Mouse (Mus musculus): ENCODE data around the gene Cactin. TPM values are rescaled to one million over a fixed set of nuclear protein-coding genes. Genes with fewer than 3 reads are reported as not detected.
A peak's percentile ranks its signal among the peaks of the same experiment; 100 is the strongest.

The Cactin gene
- 14.7 and 15.0 TPM in 2 replicates for polyA plus RNA-seq (2015; fragmentation: Nextera tagmentation; extraction: Ambion mirVana)

- TF ChIP-seq CTCF (IDR thresholded peaks at IDR 0.05; ENCODE audit: low read depth) = peak; percentile 52
- peak within 1 kb of the TSS; percentile 89 for H3K9ac ChIP-seq (ENCODE audit: low read depth, low read length)
- peaks cover 7% of the 10 kb centered on the region; the same call in 1 of the 2 replicates for H3K4me1 ChIP-seq (replicated peaks; ENCODE audit: control insufficient read depth, insufficient read depth, low read length)
- peak within 1 kb of the TSS; percentile 85 for H3K27ac ChIP-seq (ENCODE audit: low read depth, low read length)
- H3K36me3 ChIP-seq (ENCODE audit: control insufficient read depth, insufficient read depth) = peaks cover 46% of the 10 kb centered on the region
- H3K4me3 ChIP-seq (ENCODE audit: low read depth, low read length) = peak within 1 kb of the TSS; percentile 87
- H3K9me3 ChIP-seq (ENCODE audit: control insufficient read depth) = no peaks in the 10 kb centered on the region
- peak within 1 kb of the TSS; percentile 72 for H3K4me2 ChIP-seq (replicated peaks; ENCODE audit: low read depth)
- ATAC-seq = peak; percentile 89
- H3K27me3 ChIP-seq (replicated peaks; ENCODE audit: control insufficient read depth, insufficient read depth, low read length) = no peaks in the 10 kb centered on the region
- under 1% methylated on average over 68 of the region's 68 CpGs for WGBS
Measured at GRCm38 (mm10) chr10:81320550-81321347, at the start of gene Cactin. Gene Cactin, plus strand, starts transcription at chr10:81321103.

GRCm38 (mm10) chr10:81272356-81272755 lies 48.5 kb upstream of the Cactin start:
- H3K36me3 ChIP-seq (ENCODE audit: control insufficient read depth, insufficient read depth) = peaks cover 61% of the 10 kb centered on the region

GRCm38 (mm10) chr10:81273842-81274241 lies 47.1 kb upstream of the Cactin start:
- 0 out of 2 replicates have a peak, but pooled peaks cover 3% of the 10 kb centered on the region for H3K4me1 ChIP-seq (replicated peaks; ENCODE audit: control insufficient read depth, insufficient read depth, low read length)
- no peaks in the 10 kb centered on the region for H3K27me3 ChIP-seq (replicated peaks; ENCODE audit: control insufficient read depth, insufficient read depth, low read length)
- H3K4me3 ChIP-seq (ENCODE audit: low read depth, low read length) = no peak overlapping the region
- TF ChIP-seq CTCF (IDR thresholded peaks at IDR 0.05; ENCODE audit: low read depth) = no peak
- WGBS = 90% methylated on average over 19 of the region's 19 CpGs
- no peaks in the 10 kb centered on the region for H3K9me3 ChIP-seq (ENCODE audit: control insufficient read depth)
- H3K4me2 ChIP-seq (replicated peaks; ENCODE audit: low read depth) = no peak overlapping the region
- no peak overlapping the region for H3K9ac ChIP-seq (ENCODE audit: low read depth, low read length)
- no peak for ATAC-seq
- H3K27ac ChIP-seq (ENCODE audit: low read depth, low read length) = peak overlapping the region; percentile 28
- peaks cover 68% of the 10 kb centered on the region for H3K36me3 ChIP-seq (ENCODE audit: control insufficient read depth, insufficient read depth)

More at GRCm38 (mm10) chr10:81272356-81272755, 48.5 kb upstream of the Cactin start:
- H3K4me2 ChIP-seq (replicated peaks; ENCODE audit: low read depth) = 0 out of 2 replicates have a peak overlapping the region, but pooled peaks have one; percentile 6
- H3K9ac ChIP-seq (ENCODE audit: low read depth, low read length) = no peak overlapping the region
- 84% methylated on average over 21 of the region's 21 CpGs for WGBS
- no peak for TF ChIP-seq CTCF (IDR thresholded peaks at IDR 0.05; ENCODE audit: low read depth)
- no peaks in the 10 kb centered on the region for H3K27me3 ChIP-seq (replicated peaks; ENCODE audit: control insufficient read depth, insufficient read depth, low read length)
- no peak for ATAC-seq
- no peak overlapping the region for H3K27ac ChIP-seq (ENCODE audit: low read depth, low read length)
- no peak overlapping the region for H3K4me3 ChIP-seq (ENCODE audit: low read depth, low read length)
- 0 out of 2 replicates have a peak, but pooled peaks cover 4% of the 10 kb centered on the region for H3K4me1 ChIP-seq (replicated peaks; ENCODE audit: control insufficient read depth, insufficient read depth, low read length)
- no peaks in the 10 kb centered on the region for H3K9me3 ChIP-seq (ENCODE audit: control insufficient read depth)

- ATAC-seq = no peak
Measured at GRCm38 (mm10) chr10:81277676-81278075, 43.2 kb upstream of the Cactin start.

GRCm38 (mm10) chr10:81279496-81279895 lies 41.4 kb upstream of the Cactin start:
- Histone ChIP-seq H3K4me3 (ENCODE audit: low read depth, low read length) (no peak overlapping the region), H3K27me3 (replicated peaks; ENCODE audit: control insufficient read depth, insufficient read depth, low read length) (no peaks in the 10 kb centered on the region), H3K27ac (ENCODE audit: low read depth, low read length) (no peak overlapping the region), H3K9me3 (ENCODE audit: control insufficient read depth) (no peaks in the 10 kb centered on the region), H3K4me1 (replicated peaks; ENCODE audit: control insufficient read depth, insufficient read depth, low read length) (no peaks in the 10 kb centered on the region), H3K4me2 (replicated peaks; ENCODE audit: low read depth) (no peak overlapping the region), H3K9ac (ENCODE audit: low read depth, low read length) (no peak overlapping the region), H3K36me3 (ENCODE audit: control insufficient read depth, insufficient read depth) (peaks cover 48% of the 10 kb centered on the region)
- WGBS = 45% methylated on average over 10 of the region's 10 CpGs
- no peak for ATAC-seq
- TF ChIP-seq CTCF (IDR thresholded peaks at IDR 0.05; ENCODE audit: low read depth) = no peak

More at GRCm38 (mm10) chr10:81277676-81278075, 43.2 kb upstream of the Cactin start:
- H3K4me2 ChIP-seq (replicated peaks; ENCODE audit: low read depth) = no peak overlapping the region
- no peaks in the 10 kb centered on the region for H3K4me1 ChIP-seq (replicated peaks; ENCODE audit: control insufficient read depth, insufficient read depth, low read length)
- H3K27me3 ChIP-seq (replicated peaks; ENCODE audit: control insufficient read depth, insufficient read depth, low read length) = no peaks in the 10 kb centered on the region
- H3K9me3 ChIP-seq (ENCODE audit: control insufficient read depth) = no peaks in the 10 kb centered on the region
- H3K9ac ChIP-seq (ENCODE audit: low read depth, low read length) = no peak overlapping the region
- no peak overlapping the region for H3K4me3 ChIP-seq (ENCODE audit: low read depth, low read length)
- TF ChIP-seq CTCF (IDR thresholded peaks at IDR 0.05; ENCODE audit: low read depth) = 0 out of 2 replicates have a peak, but pooled peaks have one; percentile 20
- H3K27ac ChIP-seq (ENCODE audit: low read depth, low read length) = no peak overlapping the region
- 83% methylated on average over 22 of the region's 22 CpGs for WGBS
- H3K36me3 ChIP-seq (ENCODE audit: control insufficient read depth, insufficient read depth) = peaks cover 67% of the 10 kb centered on the region

GRCm38 (mm10) chr10:81284189-81284588 lies 36.7 kb upstream of the Cactin start:
- ATAC-seq = no peak
- Histone ChIP-seq H3K27ac (ENCODE audit: low read depth, low read length) (0 out of 2 replicates have a peak overlapping the region, but pooled peaks have one; percentile 92), H3K4me1 (replicated peaks; ENCODE audit: control insufficient read depth, insufficient read depth, low read length) (peaks cover 7% of the 10 kb centered on the region; the same call in 1 of the 2 replicates), H3K36me3 (ENCODE audit: control insufficient read depth, insufficient read depth) (peaks cover 22% of the 10 kb centered on the region), H3K4me3 (ENCODE audit: low read depth, low read length) (peak overlapping the region; percentile 62), H3K4me2 (replicated peaks; ENCODE audit: low read depth) (peak overlapping the region; percentile 60), H3K27me3 (replicated peaks; ENCODE audit: control insufficient read depth, insufficient read depth, low read length) (no peaks in the 10 kb centered on the region), H3K9me3 (ENCODE audit: control insufficient read depth) (no peaks in the 10 kb centered on the region), H3K9ac (ENCODE audit: low read depth, low read length) (no peak overlapping the region)
- TF ChIP-seq CTCF (IDR thresholded peaks at IDR 0.05; ENCODE audit: low read depth) = no peak
- WGBS = 43% methylated on average over 6 of the region's 6 CpGs
